Mouse (Mus musculus) embryonic fibroblast, embryonic 13.5 days (primary cell): Measurements from ENCODE around the gene Frmpd3. TPM values are rescaled to one million over a fixed set of nuclear protein-coding genes. Genes with fewer than 3 reads are reported as not detected.

Source experiments
- H3K27ac ChIP-seq: 2 replicates; pipeline ENCODE4 v1.5.1; 2012; ENCODE audit warnings: low read length, control low read depth, inconsistent platforms; ENCODE audit not compliant: insufficient read depth
- H3K4me1 ChIP-seq: 2 replicates; pipeline ENCODE4 v1.6.1; 2011; ENCODE audit warnings: low read length; ENCODE audit not compliant: control insufficient read depth, insufficient read depth
- H3K4me3 ChIP-seq: 2 replicates; pipeline ENCODE4 v1.5.1; 2011; ENCODE audit warnings: mild to moderate bottlenecking, control low read depth, low read length; ENCODE audit not compliant: insufficient read depth
- CTCF ChIP-seq: IDR thresholded peaks from 2 replicates; pipeline ENCODE4 v1.5.1; 2011; ENCODE audit warnings: mild to moderate bottlenecking, control low read depth, low read length, moderate library complexity, borderline replicate concordance; ENCODE audit not compliant: insufficient read depth
- POLR2A ChIP-seq: IDR thresholded peaks from 2 replicates; pipeline ENCODE4 v1.6.1; 2011; ENCODE audit warnings: low read depth, mild to moderate bottlenecking, control low read depth, low read length, moderate library complexity
- polyA plus RNA-seq: library from polyadenylated mRNA; stranded (reverse); fragments of >200 nt; gene quantifications from 2 replicates; pipeline ENCODE4 v1.2.4, GENCODE M21; 2011; ENCODE audit warnings: low read depth; ENCODE audit not compliant: missing spikeins, insufficient read length

Frmpd3 gene
- polyA plus RNA-seq, 1 experiment, result 0.79 TPM

- Histone ChIP-seq H3K27ac (no peak overlapping the region), H3K4me1 (no peaks in the 10 kb centered on the region), H3K4me3 (no peak overlapping the region)
- TF ChIP-seq CTCF, result no peak
- no peak for TF ChIP-seq POLR2A
These were observed 95.8 kb downstream of the Frmpd3 start for GRCm38 (mm10) chrX:140437906-140438305.

- Histone ChIP-seq H3K4me1 (no peaks in the 10 kb centered on the region), H3K27ac (no peak overlapping the region), H3K4me3 (no peak overlapping the region)
- no peak for TF ChIP-seq POLR2A
- TF ChIP-seq CTCF, result no peak
These were observed 103.5 kb downstream of the Frmpd3 start for GRCm38 (mm10) chrX:140445551-140445950.

DNA sequence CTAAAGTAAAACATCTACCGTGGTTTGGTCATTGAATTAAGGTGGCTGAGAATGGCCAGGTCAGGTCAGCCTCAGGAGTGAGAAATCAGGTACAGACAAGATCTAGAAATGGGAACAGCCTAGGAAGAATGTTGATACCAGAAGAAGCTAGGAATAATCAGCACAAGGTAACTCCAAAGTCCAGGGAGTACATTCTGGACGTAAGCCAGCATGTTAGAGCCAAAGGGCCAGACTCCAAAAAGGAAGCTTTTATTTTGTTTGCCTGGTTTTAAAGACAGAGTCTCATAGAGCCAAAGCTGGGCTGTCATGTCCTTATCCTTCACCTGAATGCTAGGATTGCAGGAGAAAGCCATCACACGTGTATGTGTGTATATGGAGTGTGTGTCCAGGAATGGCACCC, 108.0 kb downstream of the Frmpd3 start:
- no peak for TF ChIP-seq CTCF
- TF ChIP-seq POLR2A, result no peak
- Histone ChIP-seq H3K4me1 (no peaks in the 10 kb centered on the region), H3K27ac (no peak overlapping the region), H3K4me3 (no peak overlapping the region)

- TF ChIP-seq POLR2A (peak; percentile 84), CTCF (no peak)
- Histone ChIP-seq H3K4me1 (no peaks in the 10 kb centered on the region), H3K27ac (no peak within 1 kb of the TSS), H3K4me3 (peak within 1 kb of the TSS; percentile 63)
These were observed 114.2 kb downstream of the Frmpd3 start, which contains the start of gene Prps1 for GRCm38 (mm10) chrX:140456279-140456731. Gene Prps1, plus strand, starts transcription at chrX:140456613.

GRCm38 (mm10) chrX:140456751-140457491, 114.9 kb downstream of the Frmpd3 start:
- H3K4me1 ChIP-seq, result no peaks in the 10 kb centered on the region
- no peak for TF ChIP-seq POLR2A
- TF ChIP-seq CTCF, result no peak
- peak overlapping the region; percentile 63 for H3K4me3 ChIP-seq
- no peak overlapping the region for H3K27ac ChIP-seq

- Histone ChIP-seq H3K4me3 (peak overlapping the region; percentile 63), H3K4me1 (no peaks in the 10 kb centered on the region), H3K27ac (no peak overlapping the region)
- TF ChIP-seq POLR2A (no peak), CTCF (no peak)
These were observed 115.4 kb downstream of the Frmpd3 start for GRCm38 (mm10) chrX:140457502-140457901.

DNA sequence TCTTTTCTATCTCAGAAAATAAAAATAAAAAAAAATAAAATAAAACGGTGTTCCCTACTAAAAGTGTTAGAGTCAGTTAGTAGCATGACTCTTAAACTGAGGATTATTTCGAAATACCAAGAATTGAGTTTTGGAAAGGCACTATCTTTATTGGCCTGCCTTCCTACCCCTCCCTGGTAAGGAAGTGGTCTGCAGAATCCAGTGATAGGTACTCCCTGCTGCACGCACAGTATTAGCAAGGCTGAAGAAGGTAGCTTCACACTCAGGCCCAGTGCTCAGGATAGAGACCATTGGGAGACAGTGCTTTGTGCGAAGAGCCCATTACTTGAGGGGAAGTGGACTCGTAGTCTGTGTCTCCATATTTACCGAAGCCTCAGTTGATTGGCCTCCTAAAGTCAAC, 136.2 kb downstream of the Frmpd3 start:
- TF ChIP-seq CTCF (no peak), POLR2A (no peak)

DNA sequence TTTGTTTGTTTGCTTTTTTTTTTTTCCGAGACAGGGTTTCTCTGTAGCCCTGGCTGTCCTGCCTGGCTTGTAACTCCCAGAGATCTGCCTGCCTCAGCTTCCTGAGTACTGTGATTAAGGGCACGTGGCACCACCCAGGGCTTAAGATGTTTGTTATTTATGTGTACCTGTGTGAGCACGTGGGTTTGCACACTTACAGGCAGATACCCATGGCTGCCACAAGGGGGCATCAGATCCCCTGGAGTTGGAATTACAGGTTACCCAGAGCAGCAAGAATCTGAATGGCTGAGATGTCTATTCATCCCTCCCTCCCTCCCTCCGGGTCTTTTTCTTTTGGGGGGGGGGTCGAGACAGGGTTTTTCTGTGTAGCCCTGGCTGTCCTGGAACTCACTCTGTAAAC, 137.1 kb downstream of the Frmpd3 start:
- TF ChIP-seq CTCF, result 0 out of 2 replicates have a peak, but pooled peaks have one; percentile 31
- TF ChIP-seq POLR2A, result no peak
- no peaks in the 10 kb centered on the region for H3K4me1 ChIP-seq
- no peak overlapping the region for H3K4me3 ChIP-seq
- no peak overlapping the region for H3K27ac ChIP-seq

More for the DNA sequence above, 136.2 kb downstream of the Frmpd3 start:
- no peaks in the 10 kb centered on the region for H3K4me1 ChIP-seq
- H3K27ac ChIP-seq, result no peak overlapping the region
- H3K4me3 ChIP-seq, result no peak overlapping the region

Other genes starting within 250 kb of the Frmpd3 start
- 29.6 and 34.5 TPM in 2 replicates for gene Prps1, start 114.3 kb downstream of the Frmpd3 start, polyA plus RNA-seq